Mouse (Mus musculus): Measurements from ENCODE around the gene Pck2. TPM values are rescaled to one million over a fixed set of nuclear protein-coding genes. Genes with fewer than 3 reads are reported as not detected.

Pck2 gene
- polyA plus RNA-seq, 1 experiment from 2014 or later: 29.4 TPM

DNA sequence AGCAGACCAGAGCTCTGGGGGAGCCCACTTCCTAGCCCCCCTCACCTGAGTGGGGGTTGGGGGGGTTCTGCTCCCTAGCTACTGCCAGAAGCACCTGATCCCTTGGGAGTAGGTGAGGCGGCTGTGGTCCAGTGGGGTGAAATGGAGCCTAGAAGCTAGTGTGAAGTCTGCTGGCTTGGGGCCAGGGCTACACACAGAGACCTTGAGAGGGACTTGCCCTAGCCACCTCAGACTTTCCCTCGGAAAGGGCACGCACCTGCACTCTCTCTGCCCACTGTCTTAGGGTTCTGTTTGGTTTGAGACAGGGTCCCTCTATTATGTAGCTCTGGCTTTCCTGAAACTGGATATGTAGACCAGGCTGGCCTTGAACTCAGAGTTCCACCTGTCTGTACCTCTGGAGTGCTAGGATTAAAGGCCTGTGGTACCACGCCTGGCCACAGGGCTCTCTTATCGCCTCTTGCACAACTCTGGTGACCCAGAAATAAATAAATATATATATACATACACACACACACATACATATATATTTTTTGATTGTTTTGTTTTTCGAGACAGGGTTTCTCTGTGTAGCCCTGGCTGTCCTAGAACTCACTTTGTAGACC lies 38.7 kb downstream of the Pck2 start:
- Histone ChIP-seq H3K9ac (peak overlapping the region; percentile 89), H3K4me3 (peak overlapping the region; percentile 75), H3K27me3 (no peaks in the 10 kb centered on the region), H3K27ac (replicated peaks) (peak overlapping the region; percentile 88), H3K4me1 (replicated peaks) (peaks cover 21% of the 10 kb centered on the region), H3K36me3 (peaks cover 17% of the 10 kb centered on the region), H3K9me3 (no peaks in the 10 kb centered on the region), H3K4me2 (peak overlapping the region; percentile 97)
- 32% methylated on average over 6 of the region's 6 CpGs for WGBS
- ATAC-seq (ENCODE audit: low FRiP score, low read depth): peak; percentile 32

DNA sequence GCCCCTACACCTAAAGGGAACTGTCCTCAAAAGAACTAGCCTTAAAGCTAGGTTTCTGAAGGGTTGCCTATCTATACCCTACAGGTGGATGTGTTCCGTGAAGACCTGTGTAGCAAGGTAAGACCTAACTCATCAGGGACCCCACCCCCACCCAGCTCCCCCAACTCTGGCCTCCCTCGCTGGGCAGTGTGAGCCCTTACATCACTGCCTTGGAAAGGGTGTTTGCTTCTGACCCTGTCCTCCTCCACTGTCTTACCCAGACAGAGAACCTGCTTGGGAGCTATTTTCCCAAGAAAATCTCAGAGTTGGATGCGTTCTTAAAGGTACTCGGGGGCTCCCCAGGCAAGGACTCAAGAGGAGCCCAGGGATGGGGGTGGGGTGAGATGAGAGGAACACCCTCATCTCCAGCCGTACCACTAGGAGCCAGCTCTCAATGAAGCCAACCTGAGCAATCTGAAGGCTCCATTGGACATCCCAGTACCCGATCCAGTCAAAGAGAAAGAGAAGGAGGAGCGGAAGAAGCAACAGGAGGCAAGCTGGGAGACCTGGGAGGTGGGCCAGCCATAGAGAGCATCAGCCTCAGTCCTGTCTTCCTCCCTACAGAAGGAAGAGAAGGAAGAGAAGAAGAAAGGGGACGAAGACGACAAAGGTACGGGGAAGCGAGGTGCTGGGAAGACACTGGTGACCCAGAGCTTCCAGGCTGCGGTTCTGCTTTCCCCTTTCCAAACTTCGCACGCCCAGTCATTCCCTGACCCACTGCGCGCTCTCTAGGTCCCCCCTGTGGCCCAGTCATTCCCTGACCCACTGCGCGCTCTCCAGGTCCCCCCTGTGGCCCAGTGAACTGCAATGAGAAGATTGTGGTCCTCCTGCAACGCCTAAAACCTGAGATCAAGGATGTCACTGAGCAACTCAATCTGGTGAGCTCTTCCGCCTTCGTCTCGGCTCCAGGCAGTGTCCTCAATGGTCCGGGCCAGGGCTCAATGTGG lies 39.7 kb downstream of the Pck2 start:
- WGBS: 87% methylated on average over 23 of the region's 23 CpGs
- Histone ChIP-seq H3K4me2 (peak overlapping the region; percentile 97; the same call in 1 of the 2 replicates), H3K9ac (no peak overlapping the region), H3K4me3 (no peak overlapping the region), H3K36me3 (peaks cover 17% of the 10 kb centered on the region), H3K27me3 (no peaks in the 10 kb centered on the region), H3K27ac (replicated peaks) (no peak overlapping the region), H3K4me1 (replicated peaks) (peaks cover 24% of the 10 kb centered on the region), H3K9me3 (no peaks in the 10 kb centered on the region)
- no peak for ATAC-seq (ENCODE audit: low FRiP score, low read depth)

DNA sequence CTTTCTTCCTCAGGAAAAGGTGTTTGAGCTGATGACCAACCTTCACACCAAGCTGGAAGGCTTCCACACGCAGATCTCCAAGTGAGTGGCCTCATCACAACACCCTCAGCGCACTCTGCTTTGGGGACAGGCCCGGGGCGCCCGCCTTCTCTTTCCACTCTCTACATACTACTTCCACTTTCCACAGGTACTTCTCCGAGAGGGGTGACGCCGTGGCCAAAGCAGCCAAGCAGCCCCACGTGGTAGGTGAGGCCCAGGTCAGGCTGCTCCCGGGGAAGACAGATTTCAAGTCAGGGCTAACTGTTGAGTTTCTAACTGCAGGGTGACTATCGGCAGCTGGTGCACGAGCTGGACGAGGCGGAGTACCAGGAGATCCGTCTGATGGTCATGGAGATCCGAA lies 40.7 kb downstream of the Pck2 start:
- H3K27me3 ChIP-seq: no peaks in the 10 kb centered on the region
- H3K4me3 ChIP-seq: no peak overlapping the region
- H3K36me3 ChIP-seq: peaks cover 17% of the 10 kb centered on the region
- no peak overlapping the region for H3K27ac ChIP-seq (replicated peaks)
- H3K9me3 ChIP-seq: no peaks in the 10 kb centered on the region
- 94% methylated on average over 16 of the region's 16 CpGs for WGBS
- H3K4me2 ChIP-seq: no peak overlapping the region
- peaks cover 31% of the 10 kb centered on the region for H3K4me1 ChIP-seq (replicated peaks)
- H3K9ac ChIP-seq: no peak overlapping the region
- ATAC-seq (ENCODE audit: low FRiP score, low read depth): no peak

DNA sequence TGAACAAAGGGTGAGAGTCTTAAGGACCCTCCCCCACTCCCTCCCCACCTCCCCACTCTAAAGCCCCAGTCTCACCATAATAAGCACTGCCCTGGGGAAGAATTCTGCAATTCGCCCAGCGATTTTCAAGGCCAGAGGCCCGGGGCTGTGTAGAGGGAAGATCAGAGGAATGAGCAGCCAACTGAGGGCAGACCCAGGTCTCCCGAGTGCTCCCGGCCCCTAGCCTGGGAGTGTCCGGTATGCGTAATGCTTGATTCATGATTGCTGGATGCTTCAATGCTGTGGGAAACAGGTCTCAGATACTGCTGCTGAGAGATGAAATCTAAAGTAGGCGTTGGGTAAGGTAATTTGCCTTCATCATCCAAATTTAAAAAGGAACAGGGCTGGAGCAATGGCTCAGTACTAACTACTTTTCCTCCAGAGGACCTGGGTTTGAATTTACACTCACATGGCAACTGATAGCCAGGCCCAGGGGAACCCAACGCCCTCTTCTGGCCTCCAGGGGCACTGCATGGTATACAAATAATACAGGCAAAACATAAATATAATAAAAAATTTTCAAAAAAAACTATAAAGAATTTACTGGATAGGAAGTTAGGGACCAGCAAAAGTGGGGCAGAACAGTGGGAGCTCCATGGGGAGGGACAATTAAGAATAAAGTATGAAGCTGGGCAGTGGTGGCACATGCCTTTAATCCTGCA lies 42.1 kb downstream of the Pck2 start:
- Histone ChIP-seq H3K27me3 (no peaks in the 10 kb centered on the region), H3K9ac (no peak overlapping the region), H3K9me3 (no peaks in the 10 kb centered on the region), H3K4me1 (replicated peaks) (peaks cover 31% of the 10 kb centered on the region), H3K27ac (replicated peaks) (no peak overlapping the region), H3K4me2 (no peak overlapping the region), H3K4me3 (no peak overlapping the region), H3K36me3 (peaks cover 19% of the 10 kb centered on the region)
- 79% methylated on average over 9 of the region's 9 CpGs for WGBS
- no peak for ATAC-seq (ENCODE audit: low FRiP score, low read depth)

DNA sequence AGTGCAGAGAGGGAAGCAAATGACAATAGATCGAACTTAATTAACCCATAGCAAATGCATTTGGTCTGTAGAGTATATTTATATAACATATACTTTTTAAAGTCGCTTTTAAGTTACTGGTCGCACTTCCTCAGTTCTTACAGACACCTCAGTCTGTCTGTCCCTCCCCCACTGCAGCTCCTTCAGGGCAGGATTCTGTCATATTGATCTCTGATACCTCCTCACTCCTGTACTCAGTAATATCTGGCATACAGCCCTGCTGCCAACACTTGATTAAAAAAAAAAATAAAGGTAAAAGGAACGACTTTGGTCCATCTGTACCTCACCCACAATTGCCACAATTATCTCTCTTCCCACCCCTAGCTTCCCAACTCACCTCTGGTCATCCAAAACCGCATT lies 44.2 kb downstream of the Pck2 start:
- Histone ChIP-seq H3K27ac (replicated peaks) (no peak overlapping the region), H3K9ac (peak overlapping the region; percentile 50), H3K4me1 (replicated peaks) (peaks cover 16% of the 10 kb centered on the region), H3K4me3 (peak overlapping the region; percentile 46), H3K9me3 (no peaks in the 10 kb centered on the region), H3K27me3 (no peaks in the 10 kb centered on the region), H3K36me3 (peaks cover 26% of the 10 kb centered on the region), H3K4me2 (peak overlapping the region; percentile 77)
- 40% methylated on average over 5 of the region's 5 CpGs for WGBS
- ATAC-seq (ENCODE audit: low FRiP score, low read depth): no peak

DNA sequence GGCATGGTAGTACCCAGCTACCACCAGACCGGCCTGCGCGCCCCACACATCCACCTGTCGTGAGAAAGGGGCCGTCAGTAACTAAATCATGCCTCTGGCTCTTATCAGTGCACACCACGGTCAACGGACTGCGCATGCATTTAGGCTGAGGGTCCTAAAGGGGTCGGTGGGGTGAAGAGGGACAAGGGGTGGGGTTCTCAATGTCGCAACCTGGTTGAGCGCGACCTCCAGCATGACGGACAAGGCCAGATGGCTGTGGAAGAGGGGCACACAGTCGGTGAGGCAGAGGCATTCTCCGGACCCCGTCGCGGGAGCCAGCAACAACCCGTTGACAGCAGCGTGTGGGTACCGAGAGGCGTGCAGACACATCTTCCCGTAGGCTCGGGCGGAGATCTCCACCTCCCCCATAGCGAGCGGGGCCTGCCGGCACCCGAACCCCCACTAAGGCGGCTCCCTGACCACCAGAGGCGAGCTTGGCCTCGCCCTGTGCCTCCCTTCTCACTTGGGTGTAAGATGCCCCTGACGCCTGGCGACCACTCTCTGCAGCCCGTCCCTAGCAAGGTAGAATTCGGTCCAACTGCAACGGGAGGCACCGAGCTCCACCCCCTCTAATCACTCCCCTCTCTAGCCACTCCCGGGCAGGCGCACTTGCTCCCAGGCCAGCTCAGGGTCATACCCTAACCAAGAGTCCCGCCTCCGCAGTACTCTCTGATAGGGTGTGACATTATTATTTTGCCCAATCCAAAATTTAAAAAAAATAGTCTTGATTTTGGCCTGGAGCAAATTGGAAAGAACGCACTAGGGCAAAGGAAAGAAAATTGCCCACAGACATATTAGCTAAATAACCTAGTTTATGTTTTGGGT lies 44.9 kb downstream of the Pck2 start, which contains the start of gene Emc9:
Emc9 (minus strand) TSS at position 601 of the 864 bp plus-strand sequence.
- peaks cover 16% of the 10 kb centered on the region for H3K4me1 ChIP-seq (replicated peaks)
- H3K27ac ChIP-seq (replicated peaks): peak within 1 kb of the TSS; percentile 56
- H3K9me3 ChIP-seq: no peaks in the 10 kb centered on the region
- H3K9ac ChIP-seq: peak within 1 kb of the TSS; percentile 50
- H3K27me3 ChIP-seq: no peaks in the 10 kb centered on the region
- peak; percentile 77 for ATAC-seq (ENCODE audit: low FRiP score, low read depth)
- 3% methylated on average over 43 of the region's 43 CpGs for WGBS
- peaks cover 26% of the 10 kb centered on the region for H3K36me3 ChIP-seq
- peak within 1 kb of the TSS; percentile 46 for H3K4me3 ChIP-seq
- peak within 1 kb of the TSS; percentile 77 for H3K4me2 ChIP-seq

DNA sequence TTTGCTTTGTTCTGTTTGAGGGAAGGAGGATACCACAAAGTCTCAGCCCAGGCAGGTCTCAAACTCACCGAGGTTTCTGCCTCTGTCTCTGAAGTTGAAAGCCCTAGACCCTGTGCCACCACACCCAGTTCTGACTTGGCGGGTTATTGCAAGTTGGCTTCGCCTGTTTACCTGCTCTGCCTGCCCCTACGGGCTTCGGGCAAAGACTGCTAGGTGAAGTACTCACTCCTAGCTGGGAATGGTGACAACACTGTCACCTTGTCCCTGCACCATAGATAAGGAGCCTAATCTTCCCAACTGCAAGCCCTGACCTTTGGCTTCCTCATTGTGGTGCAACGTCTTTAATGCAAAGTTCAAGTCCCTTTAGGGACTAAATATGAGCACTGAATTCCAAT lies 45.5 kb downstream of the Pck2 start:
- WGBS: 58% methylated on average over 6 of the region's 6 CpGs
- ATAC-seq (ENCODE audit: low FRiP score, low read depth): no peak

DNA sequence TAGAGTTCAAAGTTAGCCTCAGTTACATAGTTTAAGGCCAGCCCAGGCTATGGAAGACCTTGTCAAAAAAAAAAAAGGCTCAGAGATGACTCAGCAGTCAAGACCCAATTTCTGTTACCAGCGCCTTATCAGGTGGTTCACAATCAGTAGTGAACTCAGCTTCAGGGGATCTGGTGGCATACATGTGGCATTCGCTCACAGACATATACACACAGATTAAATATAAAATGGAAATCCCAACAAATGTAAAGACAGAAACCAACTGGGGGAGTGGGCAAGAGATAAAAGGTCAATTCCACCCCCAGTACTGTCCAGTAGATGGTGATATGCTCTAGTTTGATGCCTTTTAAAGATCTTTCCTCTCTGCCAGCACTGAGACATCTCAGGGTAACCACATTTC lies 46.1 kb downstream of the Pck2 start:
- Histone ChIP-seq H3K4me1 (replicated peaks) (peaks cover 24% of the 10 kb centered on the region), H3K27ac (replicated peaks) (no peak overlapping the region), H3K4me3 (no peak overlapping the region), H3K36me3 (peaks cover 19% of the 10 kb centered on the region), H3K9ac (no peak overlapping the region), H3K4me2 (no peak overlapping the region), H3K9me3 (no peaks in the 10 kb centered on the region), H3K27me3 (no peaks in the 10 kb centered on the region)
- no peak for ATAC-seq (ENCODE audit: low FRiP score, low read depth)
- WGBS: 94% methylated on average over 2 of the region's 2 CpGs

More for the DNA sequence above, 45.5 kb downstream of the Pck2 start:
- no peaks in the 10 kb centered on the region for H3K27me3 ChIP-seq
- H3K4me2 ChIP-seq: peak overlapping the region; percentile 77
- H3K9ac ChIP-seq: no peak overlapping the region
- H3K9me3 ChIP-seq: no peaks in the 10 kb centered on the region
- peak overlapping the region; percentile 46 for H3K4me3 ChIP-seq
- H3K27ac ChIP-seq (replicated peaks): 0 out of 2 replicates have a peak overlapping the region, but pooled peaks have one; percentile 32
- peaks cover 25% of the 10 kb centered on the region for H3K36me3 ChIP-seq
- peaks cover 23% of the 10 kb centered on the region for H3K4me1 ChIP-seq (replicated peaks)

DNA sequence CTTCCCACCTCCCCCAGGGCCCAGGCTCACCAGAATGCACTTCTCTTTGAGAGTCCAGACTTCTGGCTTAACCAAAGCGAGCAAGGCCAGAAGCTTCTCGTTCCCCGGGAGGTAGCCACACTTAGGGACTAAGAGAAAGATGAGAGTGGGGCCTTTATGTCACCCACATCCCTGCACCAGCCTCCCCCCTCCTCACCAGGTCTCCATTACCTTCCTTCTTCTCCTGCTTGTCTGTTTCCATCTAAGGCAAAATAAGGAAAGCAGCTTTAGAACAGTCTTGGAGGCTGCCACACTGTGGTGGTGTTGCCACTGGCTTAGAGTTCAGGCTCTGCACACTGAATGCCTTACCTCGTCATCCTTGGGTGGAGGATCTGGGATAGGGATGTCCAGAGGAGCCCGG lies 49.2 kb downstream of the Pck2 start:
- Histone ChIP-seq H3K9ac (no peak overlapping the region), H3K4me1 (replicated peaks) (peaks cover 43% of the 10 kb centered on the region), H3K9me3 (no peaks in the 10 kb centered on the region), H3K27me3 (no peaks in the 10 kb centered on the region), H3K36me3 (peaks cover 11% of the 10 kb centered on the region), H3K4me2 (no peak overlapping the region), H3K27ac (replicated peaks) (no peak overlapping the region), H3K4me3 (no peak overlapping the region)
- WGBS: 93% methylated on average over 5 of the region's 5 CpGs
- no peak for ATAC-seq (ENCODE audit: low FRiP score, low read depth)

DNA sequence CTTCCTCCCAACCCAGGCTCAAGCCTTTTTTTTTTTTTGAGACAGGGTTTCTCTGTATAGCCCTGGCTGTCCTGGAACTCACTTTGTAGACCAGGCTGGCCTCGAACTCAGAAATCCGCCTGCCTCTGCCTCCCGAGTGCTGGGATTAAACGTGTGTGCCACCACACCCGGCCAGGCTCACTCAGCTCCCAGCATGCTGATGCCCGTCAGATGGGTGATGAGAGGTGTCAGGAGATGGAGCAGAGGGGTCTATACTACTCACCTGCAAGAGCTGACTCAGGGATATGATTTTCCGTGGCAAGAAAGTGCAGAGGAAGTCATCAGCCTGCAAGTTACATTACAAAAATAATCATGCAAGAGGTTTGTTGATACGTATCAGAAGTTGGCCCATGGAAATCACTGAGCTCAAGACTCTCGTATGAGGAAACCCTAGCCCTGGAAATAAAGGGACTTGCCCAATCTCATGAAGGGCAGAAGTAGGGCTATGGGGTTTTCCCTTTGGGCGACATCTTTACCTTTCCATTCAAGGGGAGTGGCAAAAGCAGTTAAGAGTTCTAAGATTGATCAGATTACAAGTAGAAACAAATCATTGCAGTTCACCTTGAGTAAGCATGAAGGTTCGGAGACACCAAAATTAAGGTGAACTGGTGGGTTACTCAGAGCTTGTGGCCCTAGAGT lies 49.8 kb downstream of the Pck2 start:
- H3K36me3 ChIP-seq: peaks cover 17% of the 10 kb centered on the region
- no peak for ATAC-seq (ENCODE audit: low FRiP score, low read depth)
- peak overlapping the region; percentile 78 for H3K9ac ChIP-seq
- WGBS: 90% methylated on average over 11 of the region's 11 CpGs
- H3K4me1 ChIP-seq (replicated peaks): peaks cover 43% of the 10 kb centered on the region
- H3K27me3 ChIP-seq: no peaks in the 10 kb centered on the region
- no peak overlapping the region for H3K27ac ChIP-seq (replicated peaks)
- peak overlapping the region; percentile 87 for H3K4me2 ChIP-seq
- H3K9me3 ChIP-seq: no peaks in the 10 kb centered on the region
- H3K4me3 ChIP-seq: peak overlapping the region; percentile 80
